Mouse (Mus musculus): Measurements from ENCODE around the gene Arid5b. TPM values are rescaled to one million over a fixed set of nuclear protein-coding genes. Genes with fewer than 3 reads are reported as not detected.

Gene Arid5b
- polyA plus RNA-seq, 1 experiment from 2014 or later = 27.0 TPM

GRCm38 (mm10) chr10:68156646-68157245 is 121.8 kb downstream of the Arid5b start:
- H3K27me3 ChIP-seq (replicated peaks; ENCODE audit: control insufficient read depth, insufficient read depth, low read length) = no peaks in the 10 kb centered on the region
- H3K9me3 ChIP-seq (ENCODE audit: control insufficient read depth, low read length) = peaks cover 5% of the 10 kb centered on the region; the same call in 1 of the 2 replicates
- H3K4me3 ChIP-seq (ENCODE audit: low read length) = no peak overlapping the region
- 50% methylated on average over 10 of the region's 10 CpGs for WGBS
- ATAC-seq = peak; percentile 48; the same call in 1 of the 2 replicates
- H3K9ac ChIP-seq (ENCODE audit: low read depth, low read length) = no peak overlapping the region
- no peak overlapping the region for H3K4me2 ChIP-seq (ENCODE audit: low read depth, low read length)
- H3K27ac ChIP-seq (ENCODE audit: low read length) = 0 out of 2 replicates have a peak overlapping the region, but pooled peaks have one; percentile 44
- no peaks in the 10 kb centered on the region for H3K36me3 ChIP-seq (ENCODE audit: control insufficient read depth, insufficient read depth, low read length)
- H3K4me1 ChIP-seq (ENCODE audit: control insufficient read depth, insufficient read depth, low read length) = peaks cover 14% of the 10 kb centered on the region

- H3K27me3 ChIP-seq (replicated peaks; ENCODE audit: control insufficient read depth, insufficient read depth, low read length) = no peaks in the 10 kb centered on the region
- no peak overlapping the region for H3K4me2 ChIP-seq (ENCODE audit: low read depth, low read length)
- ATAC-seq = no peak
- no peak overlapping the region for H3K27ac ChIP-seq (ENCODE audit: low read length)
- no peak overlapping the region for H3K4me3 ChIP-seq (ENCODE audit: low read length)
- peaks cover 14% of the 10 kb centered on the region for H3K4me1 ChIP-seq (ENCODE audit: control insufficient read depth, insufficient read depth, low read length)
- peaks cover 5% of the 10 kb centered on the region; the same call in 1 of the 2 replicates for H3K9me3 ChIP-seq (ENCODE audit: control insufficient read depth, low read length)
- no peak overlapping the region for H3K9ac ChIP-seq (ENCODE audit: low read depth, low read length)
- H3K36me3 ChIP-seq (ENCODE audit: control insufficient read depth, insufficient read depth, low read length) = no peaks in the 10 kb centered on the region
- 82% methylated on average over 6 of the region's 6 CpGs for WGBS
Measured at GRCm38 (mm10) chr10:68156159-68156558, 122.4 kb downstream of the Arid5b start.

- Histone ChIP-seq H3K27ac (ENCODE audit: low read length) (no peak overlapping the region), H3K36me3 (ENCODE audit: control insufficient read depth, insufficient read depth, low read length) (no peaks in the 10 kb centered on the region), H3K9ac (ENCODE audit: low read depth, low read length) (no peak overlapping the region), H3K9me3 (ENCODE audit: control insufficient read depth, low read length) (peaks cover 5% of the 10 kb centered on the region; the same call in 1 of the 2 replicates), H3K4me1 (ENCODE audit: control insufficient read depth, insufficient read depth, low read length) (peaks cover 14% of the 10 kb centered on the region), H3K27me3 (replicated peaks; ENCODE audit: control insufficient read depth, insufficient read depth, low read length) (no peaks in the 10 kb centered on the region), H3K4me3 (ENCODE audit: low read length) (no peak overlapping the region), H3K4me2 (ENCODE audit: low read depth, low read length) (no peak overlapping the region)
- ATAC-seq = peak; percentile 39; the same call in 1 of the 2 replicates
- WGBS = 94% methylated on average over 6 of the region's 6 CpGs
Measured at GRCm38 (mm10) chr10:68155431-68156119, 123.0 kb downstream of the Arid5b start.

DNA sequence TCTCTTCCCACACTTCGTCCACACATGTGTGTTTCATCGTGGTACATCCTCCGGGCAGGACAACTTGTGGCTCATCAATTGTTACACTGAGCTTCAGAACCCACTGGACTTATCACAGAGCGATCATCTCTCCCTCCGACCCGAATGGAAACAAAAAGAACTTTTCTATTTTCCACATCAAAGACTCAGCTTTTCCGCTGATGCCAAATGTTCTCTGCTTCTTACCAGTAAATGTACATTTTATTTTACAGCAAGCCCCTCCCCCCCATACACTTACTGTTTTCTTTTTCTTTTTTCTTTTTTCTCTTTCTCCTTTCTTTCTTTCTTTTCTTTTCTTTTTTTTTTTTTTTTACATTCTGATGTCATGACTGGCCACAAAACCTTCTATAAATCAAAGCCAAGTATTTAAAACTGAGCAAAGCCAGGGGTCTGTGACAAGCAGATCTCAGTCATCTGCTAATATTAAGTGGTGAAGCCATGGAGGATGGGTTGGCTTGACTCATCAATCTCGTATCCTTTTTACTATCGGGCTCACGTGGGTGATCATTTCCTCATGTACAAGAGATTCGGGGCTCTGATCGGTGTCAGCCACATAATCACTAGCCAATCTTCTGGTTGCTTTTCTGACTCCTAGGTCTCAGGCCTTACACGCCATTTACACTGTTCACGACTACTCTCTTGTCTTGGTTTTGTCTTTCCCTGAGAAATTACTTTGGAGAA is 124.3 kb downstream of the Arid5b start:
- Histone ChIP-seq H3K4me3 (ENCODE audit: low read length) (no peak overlapping the region), H3K4me1 (ENCODE audit: control insufficient read depth, insufficient read depth, low read length) (peaks cover 14% of the 10 kb centered on the region), H3K27ac (ENCODE audit: low read length) (no peak overlapping the region), H3K4me2 (ENCODE audit: low read depth, low read length) (no peak overlapping the region), H3K36me3 (ENCODE audit: control insufficient read depth, insufficient read depth, low read length) (0 out of 2 replicates have a peak, but pooled peaks cover 3% of the 10 kb centered on the region), H3K9ac (ENCODE audit: low read depth, low read length) (no peak overlapping the region), H3K27me3 (replicated peaks; ENCODE audit: control insufficient read depth, insufficient read depth, low read length) (no peaks in the 10 kb centered on the region), H3K9me3 (ENCODE audit: control insufficient read depth, low read length) (peaks cover 8% of the 10 kb centered on the region; the same call in 1 of the 2 replicates)
- ATAC-seq = no peak
- 87% methylated on average over 14 of the region's 14 CpGs for WGBS

- no peak overlapping the region for H3K4me2 ChIP-seq (ENCODE audit: low read depth, low read length)
- H3K27ac ChIP-seq (ENCODE audit: low read length) = no peak overlapping the region
- no peak for ATAC-seq
- no peaks in the 10 kb centered on the region for H3K27me3 ChIP-seq (replicated peaks; ENCODE audit: control insufficient read depth, insufficient read depth, low read length)
- H3K36me3 ChIP-seq (ENCODE audit: control insufficient read depth, insufficient read depth, low read length) = 0 out of 2 replicates have a peak, but pooled peaks cover 3% of the 10 kb centered on the region
- H3K9ac ChIP-seq (ENCODE audit: low read depth, low read length) = no peak overlapping the region
- peaks cover 21% of the 10 kb centered on the region for H3K4me1 ChIP-seq (ENCODE audit: control insufficient read depth, insufficient read depth, low read length)
- WGBS = 66% methylated on average over 11 of the region's 11 CpGs
- H3K4me3 ChIP-seq (ENCODE audit: low read length) = no peak overlapping the region
- H3K9me3 ChIP-seq (ENCODE audit: control insufficient read depth, low read length) = peaks cover 8% of the 10 kb centered on the region; the same call in 1 of the 2 replicates
Measured at GRCm38 (mm10) chr10:68153344-68154045, 125.0 kb downstream of the Arid5b start.

DNA sequence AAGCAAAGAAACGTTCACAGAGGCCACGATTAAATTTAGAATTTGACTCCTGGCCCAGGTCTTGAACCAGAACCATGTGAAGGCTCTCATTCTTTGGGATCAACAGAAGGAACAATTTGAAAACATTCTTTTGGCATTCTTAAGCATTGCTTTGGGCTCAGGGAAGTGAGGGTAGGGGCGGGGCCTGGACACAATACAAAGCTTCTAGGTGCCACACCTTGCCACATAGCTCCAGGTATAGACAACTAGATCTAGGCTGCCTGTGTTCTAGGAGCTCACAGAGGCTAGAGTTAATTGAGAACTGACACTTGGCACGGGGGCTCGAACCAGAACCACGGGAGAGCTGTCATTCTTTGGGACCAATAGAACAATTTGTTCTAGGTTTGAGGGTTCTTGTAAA is 130.0 kb downstream of the Arid5b start:
- Histone ChIP-seq H3K27ac (ENCODE audit: low read length) (peak overlapping the region; percentile 81), H3K4me2 (ENCODE audit: low read depth, low read length) (no peak overlapping the region), H3K36me3 (ENCODE audit: control insufficient read depth, insufficient read depth, low read length) (0 out of 2 replicates have a peak, but pooled peaks cover 3% of the 10 kb centered on the region), H3K4me1 (ENCODE audit: control insufficient read depth, insufficient read depth, low read length) (peaks cover 13% of the 10 kb centered on the region), H3K9me3 (ENCODE audit: control insufficient read depth, low read length) (peaks cover 8% of the 10 kb centered on the region; the same call in 1 of the 2 replicates), H3K4me3 (ENCODE audit: low read length) (no peak overlapping the region), H3K27me3 (replicated peaks; ENCODE audit: control insufficient read depth, insufficient read depth, low read length) (no peaks in the 10 kb centered on the region), H3K9ac (ENCODE audit: low read depth, low read length) (no peak overlapping the region)
- 72% methylated on average over 6 of the region's 6 CpGs for WGBS
- ATAC-seq = no peak

- H3K4me3 ChIP-seq (ENCODE audit: low read length) = no peak overlapping the region
- no peak overlapping the region for H3K4me2 ChIP-seq (ENCODE audit: low read depth, low read length)
- H3K27ac ChIP-seq (ENCODE audit: low read length) = peak overlapping the region; percentile 81; the same call in 1 of the 2 replicates
- 35% methylated on average over 6 of the region's 6 CpGs for WGBS
- no peak for ATAC-seq
- H3K36me3 ChIP-seq (ENCODE audit: control insufficient read depth, insufficient read depth, low read length) = 0 out of 2 replicates have a peak, but pooled peaks cover 3% of the 10 kb centered on the region
- H3K9me3 ChIP-seq (ENCODE audit: control insufficient read depth, low read length) = peaks cover 8% of the 10 kb centered on the region; the same call in 1 of the 2 replicates
- no peak overlapping the region for H3K9ac ChIP-seq (ENCODE audit: low read depth, low read length)
- H3K27me3 ChIP-seq (replicated peaks; ENCODE audit: control insufficient read depth, insufficient read depth, low read length) = no peaks in the 10 kb centered on the region
- peaks cover 13% of the 10 kb centered on the region for H3K4me1 ChIP-seq (ENCODE audit: control insufficient read depth, insufficient read depth, low read length)
Measured at GRCm38 (mm10) chr10:68147730-68148129, 130.8 kb downstream of the Arid5b start.

GRCm38 (mm10) chr10:68146842-68147241 is 131.7 kb downstream of the Arid5b start:
- Histone ChIP-seq H3K27ac (ENCODE audit: low read length) (peak overlapping the region; percentile 8; the same call in 1 of the 2 replicates), H3K27me3 (replicated peaks; ENCODE audit: control insufficient read depth, insufficient read depth, low read length) (no peaks in the 10 kb centered on the region), H3K9me3 (ENCODE audit: control insufficient read depth, low read length) (peaks cover 4% of the 10 kb centered on the region; the same call in 1 of the 2 replicates), H3K4me2 (ENCODE audit: low read depth, low read length) (no peak overlapping the region), H3K36me3 (ENCODE audit: control insufficient read depth, insufficient read depth, low read length) (0 out of 2 replicates have a peak, but pooled peaks cover 3% of the 10 kb centered on the region), H3K4me1 (ENCODE audit: control insufficient read depth, insufficient read depth, low read length) (peaks cover 13% of the 10 kb centered on the region), H3K9ac (ENCODE audit: low read depth, low read length) (no peak overlapping the region), H3K4me3 (ENCODE audit: low read length) (no peak overlapping the region)
- 10% methylated on average over 5 of the region's 5 CpGs for WGBS
- 0 out of 2 replicates have a peak, but pooled peaks have one; percentile 7 for ATAC-seq

Measured in intestine, embryonic 16.5 days (tissue).